Mouse (Mus musculus): ENCODE data around the gene Trim2. TPM values are rescaled to one million over a fixed set of nuclear protein-coding genes. Genes with fewer than 3 reads are reported as not detected.

Gene Trim2
- polyA plus RNA-seq, 1 experiment from 2014 or later = 13.5 TPM

Other genes starting within 250 kb of the Trim2 start
- 17.4 and 21.0 TPM in 2 replicates for gene Mnd1, start 151.1 kb downstream of the Trim2 start, polyA plus RNA-seq (2016; fragmentation: Nextera tagmentation; extraction: Ambion mirVana)
- 0.58 and 0.60 TPM in 2 replicates for gene Gm6525, start 132.8 kb downstream of the Trim2 start, polyA plus RNA-seq (2016; fragmentation: Nextera tagmentation; extraction: Ambion mirVana)
- 1.2 and 2.2 TPM in 2 replicates for gene Fhdc1, start 173.6 kb upstream of the Trim2 start, polyA plus RNA-seq (2016; fragmentation: Nextera tagmentation; extraction: Ambion mirVana)